Mouse (Mus musculus): ENCODE measurements around the gene Plrg1. TPM values are rescaled to one million over a fixed set of nuclear protein-coding genes. Genes with fewer than 3 reads are reported as not detected.
A peak's percentile ranks its signal among the peaks of the same experiment; 100 is the strongest.

The Plrg1 gene
- polyA plus RNA-seq, 1 experiment from 2014 or later = 70.4 TPM

GRCm38 (mm10) chr3:83013951-83014350 is 41.4 kb upstream of the Plrg1 start:
- 85% methylated on average over 10 of the region's 10 CpGs for WGBS
- Histone ChIP-seq H3K27me3 (ENCODE audit: insufficient read depth, low read length) (no peaks in the 10 kb centered on the region), H3K27ac (no peak overlapping the region), H3K4me2 (ENCODE audit: low read length) (no peak overlapping the region), H3K4me3 (replicated peaks; ENCODE audit: low read depth, low read length) (no peak overlapping the region), H3K9me3 (replicated peaks; ENCODE audit: low read length) (no peaks in the 10 kb centered on the region), H3K4me1 (replicated peaks; ENCODE audit: insufficient read depth, low read length) (no peaks in the 10 kb centered on the region), H3K9ac (ENCODE audit: low read depth, low read length) (no peak overlapping the region), H3K36me3 (ENCODE audit: insufficient read depth, low read length) (no peaks in the 10 kb centered on the region)
- DNase-seq (ENCODE audit: low spot score) (no peak), ATAC-seq (replicated peaks; ENCODE audit: low FRiP score, low read depth) (no peak)
- TF ChIP-seq CTCF (IDR thresholded peaks at IDR 0.05; ENCODE audit: low read depth) = no peak

- TF ChIP-seq CTCF (IDR thresholded peaks at IDR 0.05; ENCODE audit: low read depth) = no peak
- ATAC-seq (replicated peaks; ENCODE audit: low FRiP score, low read depth) (no peak), DNase-seq (ENCODE audit: low spot score) (no peak)
- Histone ChIP-seq H3K4me2 (ENCODE audit: low read length) (no peak overlapping the region), H3K36me3 (ENCODE audit: insufficient read depth, low read length) (no peaks in the 10 kb centered on the region), H3K4me1 (replicated peaks; ENCODE audit: insufficient read depth, low read length) (no peaks in the 10 kb centered on the region), H3K9ac (ENCODE audit: low read depth, low read length) (no peak overlapping the region), H3K27ac (no peak overlapping the region), H3K4me3 (replicated peaks; ENCODE audit: low read depth, low read length) (no peak overlapping the region), H3K9me3 (replicated peaks; ENCODE audit: low read length) (no peaks in the 10 kb centered on the region), H3K27me3 (ENCODE audit: insufficient read depth, low read length) (no peaks in the 10 kb centered on the region)
- WGBS = 81% methylated on average over 1 of the region's 1 CpGs
Measured at GRCm38 (mm10) chr3:83016236-83016635, 39.1 kb upstream of the Plrg1 start.

GRCm38 (mm10) chr3:83020387-83020786 is 34.9 kb upstream of the Plrg1 start:
- WGBS = 68% methylated on average over 2 of the region's 2 CpGs
- Histone ChIP-seq H3K9me3 (replicated peaks; ENCODE audit: low read length) (no peaks in the 10 kb centered on the region), H3K4me3 (replicated peaks; ENCODE audit: low read depth, low read length) (no peak overlapping the region), H3K27ac (0 out of 2 replicates have a peak overlapping the region, but pooled peaks have one; percentile 8), H3K4me1 (replicated peaks; ENCODE audit: insufficient read depth, low read length) (no peaks in the 10 kb centered on the region), H3K4me2 (ENCODE audit: low read length) (no peak overlapping the region), H3K36me3 (ENCODE audit: insufficient read depth, low read length) (no peaks in the 10 kb centered on the region), H3K9ac (ENCODE audit: low read depth, low read length) (no peak overlapping the region), H3K27me3 (ENCODE audit: insufficient read depth, low read length) (no peaks in the 10 kb centered on the region)
- ATAC-seq (replicated peaks; ENCODE audit: low FRiP score, low read depth) (peak; percentile 40; the same call in 1 of the 2 replicates), DNase-seq (ENCODE audit: low spot score) (no peak)
- no peak for TF ChIP-seq CTCF (IDR thresholded peaks at IDR 0.05; ENCODE audit: low read depth)

- Histone ChIP-seq H3K9me3 (replicated peaks; ENCODE audit: low read length) (no peaks in the 10 kb centered on the region), H3K27me3 (ENCODE audit: insufficient read depth, low read length) (no peaks in the 10 kb centered on the region), H3K4me3 (replicated peaks; ENCODE audit: low read depth, low read length) (no peak overlapping the region), H3K27ac (no peak overlapping the region), H3K9ac (ENCODE audit: low read depth, low read length) (no peak overlapping the region), H3K36me3 (ENCODE audit: insufficient read depth, low read length) (no peaks in the 10 kb centered on the region), H3K4me1 (replicated peaks; ENCODE audit: insufficient read depth, low read length) (no peaks in the 10 kb centered on the region), H3K4me2 (ENCODE audit: low read length) (no peak overlapping the region)
- no peak for TF ChIP-seq CTCF (IDR thresholded peaks at IDR 0.05; ENCODE audit: low read depth)
- ATAC-seq (replicated peaks; ENCODE audit: low FRiP score, low read depth) (no peak), DNase-seq (ENCODE audit: low spot score) (no peak)
- 85% methylated on average over 5 of the region's 5 CpGs for WGBS
Measured at GRCm38 (mm10) chr3:83021176-83021575, 34.1 kb upstream of the Plrg1 start.

GRCm38 (mm10) chr3:83025036-83025435 is 30.3 kb upstream of the Plrg1 start:
- DNase-seq (ENCODE audit: low spot score) = no peak
- no peak overlapping the region for H3K4me3 ChIP-seq (replicated peaks; ENCODE audit: low read depth, low read length)
- no peaks in the 10 kb centered on the region for H3K9me3 ChIP-seq (replicated peaks; ENCODE audit: low read length)
- TF ChIP-seq CTCF (IDR thresholded peaks at IDR 0.05; ENCODE audit: low read depth) = no peak
- H3K4me2 ChIP-seq (ENCODE audit: low read length) = no peak overlapping the region
- H3K36me3 ChIP-seq (ENCODE audit: insufficient read depth, low read length) = no peaks in the 10 kb centered on the region
- H3K9ac ChIP-seq (ENCODE audit: low read depth, low read length) = no peak overlapping the region
- H3K4me1 ChIP-seq (replicated peaks; ENCODE audit: insufficient read depth, low read length) = no peaks in the 10 kb centered on the region
- no peak overlapping the region for H3K27ac ChIP-seq
- WGBS = 82% methylated on average over 6 of the region's 6 CpGs
- no peak for ATAC-seq (replicated peaks; ENCODE audit: low FRiP score, low read depth)
- no peaks in the 10 kb centered on the region for H3K27me3 ChIP-seq (ENCODE audit: insufficient read depth, low read length)

GRCm38 (mm10) chr3:83025475-83026301 is 29.6 kb upstream of the Plrg1 start, which contains the start of gene Fga:
Gene Fga, plus strand, starts transcription at chr3:83026076.
- Histone ChIP-seq H3K36me3 (ENCODE audit: insufficient read depth, low read length) (no peaks in the 10 kb centered on the region), H3K9ac (ENCODE audit: low read depth, low read length) (no peak within 1 kb of the TSS), H3K4me1 (replicated peaks; ENCODE audit: insufficient read depth, low read length) (no peaks in the 10 kb centered on the region), H3K27me3 (ENCODE audit: insufficient read depth, low read length) (no peaks in the 10 kb centered on the region), H3K9me3 (replicated peaks; ENCODE audit: low read length) (no peaks in the 10 kb centered on the region), H3K4me3 (replicated peaks; ENCODE audit: low read depth, low read length) (no peak within 1 kb of the TSS), H3K27ac (0 out of 2 replicates have a peak within 1 kb of the TSS, but pooled peaks have one; percentile 6), H3K4me2 (ENCODE audit: low read length) (no peak within 1 kb of the TSS)
- DNase-seq (ENCODE audit: low spot score) (peak; percentile 11), ATAC-seq (replicated peaks; ENCODE audit: low FRiP score, low read depth) (peak; percentile 89)
- TF ChIP-seq CTCF (IDR thresholded peaks at IDR 0.05; ENCODE audit: low read depth) = no peak
- WGBS = 70% methylated on average over 9 of the region's 9 CpGs
